Mouse (Mus musculus) kidney, postnatal 10 days (tissue): Measurements from ENCODE around the gene Sgip1.

Experiments
- DNase-seq: peaks from one replicate; pipeline ENCODE4 v3.0.0; 2021; ENCODE audit warnings: mixed read lengths

The Sgip1 gene

DNA sequence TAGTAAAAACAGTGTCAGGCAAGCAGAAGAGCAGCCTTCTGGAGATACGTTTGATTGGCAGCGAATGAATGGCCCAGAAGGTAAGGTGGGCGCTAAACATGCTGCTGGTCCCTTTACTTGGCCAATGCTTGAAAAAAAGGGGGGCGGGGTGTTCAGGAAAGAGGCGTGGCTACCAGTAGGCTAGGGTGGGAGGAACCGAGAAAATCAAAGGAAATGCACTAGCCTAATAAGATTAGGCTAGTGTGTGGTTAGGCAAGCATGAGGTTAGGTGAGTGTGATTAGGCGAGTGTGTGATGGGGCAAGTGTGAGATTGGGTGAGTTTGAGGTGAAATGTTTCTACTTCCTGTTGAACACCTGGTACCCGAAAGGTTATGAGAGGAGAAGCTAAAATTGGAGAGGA lies at the start of gene Sgip1:
Gene Sgip1 (plus strand): TSS at position 11 of the 400 bp plus-strand sequence.
- DNase-seq = no peak

DNA sequence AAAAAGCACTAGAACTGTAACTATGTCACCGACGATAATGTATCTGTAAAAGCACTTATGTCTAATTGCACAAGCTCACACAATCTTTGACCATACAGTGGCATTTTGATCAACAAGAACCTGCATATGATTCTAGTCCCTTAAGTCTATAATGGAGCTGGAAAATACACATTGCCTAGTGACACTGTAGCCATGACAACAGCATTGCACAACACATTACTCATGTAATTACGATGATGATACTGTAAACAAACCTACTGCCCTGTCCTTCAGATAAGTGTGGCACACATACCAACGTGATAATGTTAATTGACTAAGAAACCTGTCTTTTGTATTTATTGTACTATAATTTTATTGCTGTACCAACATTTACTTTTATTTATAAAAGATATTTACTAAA lies 49.7 kb upstream of the Sgip1 start:
- DNase-seq = no peak

- no peak for DNase-seq
These were observed 43.1 kb upstream of the Sgip1 start for GRCm38 (mm10) chr4:102697966-102698365.

GRCm38 (mm10) chr4:102711731-102712130 lies 29.4 kb upstream of the Sgip1 start:
- no peak for DNase-seq

- no peak for DNase-seq
These were observed 25.6 kb upstream of the Sgip1 start for GRCm38 (mm10) chr4:102715532-102715931.

DNA sequence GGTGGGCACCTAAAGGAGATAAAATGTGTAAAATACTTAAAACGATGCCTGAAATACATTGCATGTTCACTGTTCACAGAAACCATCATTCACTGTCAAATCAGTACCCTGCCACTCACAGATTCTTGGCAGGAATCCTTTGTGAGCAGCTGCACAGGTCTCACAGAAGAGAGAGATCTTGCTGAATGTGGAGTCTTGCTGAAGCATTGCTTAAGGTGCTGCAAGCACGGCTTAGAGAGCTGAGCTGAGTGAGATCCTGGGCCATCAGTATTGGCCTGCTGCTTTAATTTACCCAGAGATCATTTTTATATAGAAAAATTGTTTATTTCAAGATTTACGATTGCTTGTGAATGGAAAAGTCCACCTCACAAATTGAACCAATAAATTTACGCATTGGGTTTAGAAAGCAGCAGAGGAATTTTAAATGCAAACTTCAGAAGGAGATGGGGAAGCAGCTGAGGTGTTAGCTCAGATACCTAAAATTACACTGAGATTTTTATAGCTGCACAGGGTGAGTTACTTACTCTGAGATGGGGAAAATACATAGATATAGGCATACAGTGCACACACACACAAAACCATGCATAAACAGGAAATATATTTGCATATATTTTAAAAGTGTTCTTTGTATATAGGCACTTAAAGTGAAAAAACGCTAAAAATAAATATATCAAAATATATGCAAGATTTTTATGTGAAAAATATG lies 23.8 kb upstream of the Sgip1 start:
- DNase-seq = no peak

DNA sequence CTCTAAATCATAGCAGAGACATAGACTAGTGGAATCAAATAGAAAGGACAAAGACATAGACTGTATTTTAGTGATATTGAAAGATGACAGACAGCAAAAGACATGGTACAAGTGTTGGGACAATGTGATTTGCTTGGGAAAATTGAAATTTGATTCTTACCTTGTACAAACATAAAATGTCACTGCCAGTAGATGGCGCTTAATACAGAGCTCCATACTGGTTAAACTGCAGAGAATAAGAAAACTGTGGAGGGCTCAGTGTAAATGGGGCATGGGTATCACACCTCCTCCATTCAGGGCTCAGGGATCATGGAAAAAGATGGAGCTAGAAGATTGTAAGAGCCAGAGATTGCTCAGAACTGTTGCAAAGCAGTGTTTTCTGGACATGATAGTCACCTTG lies 21.6 kb upstream of the Sgip1 start:
- peak; percentile 14 for DNase-seq

DNA sequence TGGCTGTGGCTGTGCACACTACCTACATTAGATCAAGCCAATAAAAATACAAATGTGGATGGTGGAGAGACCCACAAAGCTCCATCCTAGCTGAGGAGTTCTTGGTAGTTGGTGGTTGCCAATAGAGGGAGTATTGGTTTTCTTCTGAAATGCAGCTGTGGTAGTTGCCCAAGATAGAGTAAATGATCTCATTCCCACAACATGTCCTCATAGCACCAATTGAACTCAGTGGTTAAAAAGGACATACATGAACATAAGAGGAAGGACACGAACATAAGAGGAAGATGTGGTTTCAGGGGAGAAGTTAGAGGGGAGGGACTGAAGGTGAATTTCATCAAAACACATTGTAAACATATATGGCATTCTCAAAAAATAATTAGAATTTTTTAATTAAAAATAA lies 21.1 kb upstream of the Sgip1 start:
- DNase-seq = no peak

DNA sequence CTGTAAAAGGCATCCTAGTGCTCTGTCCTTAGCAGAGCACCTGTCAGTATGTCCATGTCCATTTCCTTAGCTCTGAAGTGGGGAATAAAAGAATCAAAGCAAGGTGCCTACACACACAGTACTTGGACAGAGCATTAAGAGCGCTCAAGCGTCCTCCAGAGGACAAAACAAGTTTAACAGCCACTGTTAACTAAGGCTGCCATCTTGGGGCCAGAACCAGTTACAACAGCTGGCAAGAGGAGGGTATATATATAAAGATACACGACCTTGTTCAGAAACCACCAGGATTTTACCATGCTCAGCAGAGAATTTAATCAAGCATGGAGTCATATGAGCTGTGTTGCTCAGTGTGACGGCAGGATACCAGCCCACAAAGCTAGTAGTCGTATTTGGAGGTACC lies 16.7 kb upstream of the Sgip1 start:
- no peak for DNase-seq

GRCm38 (mm10) chr4:102730976-102731375 lies 10.1 kb upstream of the Sgip1 start:
- DNase-seq = no peak

DNA sequence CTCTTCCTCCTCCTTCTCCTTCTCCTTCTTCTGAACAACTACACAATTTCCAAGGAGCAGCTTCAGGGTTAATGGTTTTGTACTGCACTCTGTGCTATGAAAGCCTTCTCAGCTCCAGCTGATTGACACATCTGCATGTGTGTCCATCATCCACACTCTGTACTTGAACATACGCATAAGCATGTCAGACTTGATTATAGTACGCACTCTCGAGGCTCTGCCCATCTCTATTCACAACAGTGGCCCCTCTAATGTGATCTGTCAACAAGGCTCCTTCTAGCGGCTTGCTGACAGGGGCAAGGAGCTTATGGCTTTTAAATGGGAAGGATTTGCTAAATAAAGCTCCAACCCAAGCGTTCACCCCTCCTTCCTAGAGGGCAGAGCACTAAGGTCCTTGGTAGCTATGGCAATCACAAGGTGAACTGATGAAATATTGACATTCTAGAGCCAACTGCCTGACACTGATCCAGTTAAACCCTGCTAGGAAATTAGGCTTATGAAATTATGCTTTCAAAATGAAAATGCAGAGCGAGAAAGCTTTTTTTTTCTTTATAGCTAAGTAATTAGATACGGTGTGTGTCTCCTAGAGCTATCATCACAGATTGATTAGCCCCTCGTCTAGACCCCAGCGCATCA lies 7.0 kb upstream of the Sgip1 start:
- DNase-seq = no peak

DNA sequence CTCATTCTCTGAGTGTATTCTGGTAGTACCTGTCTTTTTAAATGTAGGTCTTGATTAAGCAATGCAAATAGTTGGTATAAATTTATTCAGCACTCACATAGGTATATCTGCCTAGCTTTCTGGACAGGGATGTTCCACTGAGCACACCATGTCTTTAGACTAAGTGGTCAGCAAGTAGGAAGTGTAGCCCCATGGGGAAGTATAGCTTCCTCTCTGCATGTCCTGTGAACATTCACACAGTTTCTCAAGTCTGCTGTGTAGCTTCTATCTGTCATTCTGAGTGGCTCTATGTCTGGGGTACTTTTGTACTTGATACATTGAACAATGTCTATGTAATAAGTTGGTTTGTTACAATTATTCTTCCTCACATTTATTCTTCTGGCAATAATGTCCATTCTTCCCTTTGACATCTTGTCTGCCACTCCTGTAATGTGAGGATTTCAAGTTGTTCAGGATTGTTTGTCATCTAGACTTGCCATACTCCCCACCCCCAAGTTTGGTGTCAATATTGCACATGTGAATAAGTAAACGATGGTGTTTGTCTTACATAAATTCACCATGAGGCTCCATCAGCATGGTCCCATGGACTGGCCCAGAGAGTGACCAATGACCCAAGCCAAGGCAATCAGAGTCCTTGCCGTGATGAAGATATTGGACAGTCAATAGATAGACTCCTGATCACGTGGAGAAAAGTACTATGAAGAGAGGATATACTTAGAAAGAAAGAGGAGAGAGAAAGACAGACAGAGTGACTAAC lies 12.4 kb downstream of the Sgip1 start:
- DNase-seq = no peak

DNA sequence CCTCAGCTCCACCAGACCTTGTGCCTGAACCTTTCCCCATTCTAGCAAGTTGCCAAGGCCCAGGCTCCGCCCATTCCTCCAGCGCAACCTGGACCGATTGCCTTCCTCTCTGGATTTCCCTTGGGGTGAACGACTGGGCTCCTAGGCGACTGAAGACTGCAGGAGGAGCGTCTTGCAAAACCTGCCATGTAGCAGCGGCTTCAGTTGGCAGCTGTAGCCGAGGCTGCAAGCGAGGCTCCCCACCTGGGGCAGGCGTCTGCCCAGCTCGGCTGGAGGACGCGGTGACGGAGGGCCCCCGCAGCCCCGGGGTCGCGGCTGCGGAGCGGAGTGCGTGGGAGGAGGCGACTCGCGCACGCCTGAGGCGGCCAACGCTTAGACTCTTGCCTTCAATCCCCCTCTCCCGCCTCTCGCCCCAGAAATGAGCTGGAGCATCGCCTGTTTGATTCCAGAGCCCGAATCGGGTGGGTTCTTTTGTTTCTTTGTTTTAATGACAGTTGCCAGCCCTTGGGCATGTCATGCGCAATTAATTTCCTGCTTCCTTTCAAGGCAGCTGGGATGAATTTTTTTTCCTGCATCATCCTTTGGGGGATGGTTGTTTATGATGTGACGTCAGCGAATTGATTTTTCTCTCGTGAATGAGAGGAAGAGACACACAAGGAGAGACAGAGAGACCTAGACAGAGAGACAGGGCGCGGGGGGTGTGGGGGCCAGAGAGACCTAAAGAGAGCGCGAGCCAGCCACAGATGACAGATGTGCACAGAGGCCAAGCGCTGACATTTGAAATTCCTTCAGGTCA lies 18.2 kb downstream of the Sgip1 start:
- DNase-seq = peak; percentile 33

GRCm38 (mm10) chr4:102760042-102760821 lies 19.1 kb downstream of the Sgip1 start:
- DNase-seq = peak; percentile 62

- DNase-seq = no peak
These were observed 21.0 kb downstream of the Sgip1 start for GRCm38 (mm10) chr4:102762075-102762474.

- no peak for DNase-seq
These were observed 28.0 kb downstream of the Sgip1 start for GRCm38 (mm10) chr4:102769070-102769469.

- DNase-seq = no peak
These were observed 28.8 kb downstream of the Sgip1 start for GRCm38 (mm10) chr4:102769936-102770335.

GRCm38 (mm10) chr4:102771598-102772357 lies 30.7 kb downstream of the Sgip1 start:
- no peak for DNase-seq

GRCm38 (mm10) chr4:102773225-102773624 lies 32.1 kb downstream of the Sgip1 start:
- no peak for DNase-seq

DNA sequence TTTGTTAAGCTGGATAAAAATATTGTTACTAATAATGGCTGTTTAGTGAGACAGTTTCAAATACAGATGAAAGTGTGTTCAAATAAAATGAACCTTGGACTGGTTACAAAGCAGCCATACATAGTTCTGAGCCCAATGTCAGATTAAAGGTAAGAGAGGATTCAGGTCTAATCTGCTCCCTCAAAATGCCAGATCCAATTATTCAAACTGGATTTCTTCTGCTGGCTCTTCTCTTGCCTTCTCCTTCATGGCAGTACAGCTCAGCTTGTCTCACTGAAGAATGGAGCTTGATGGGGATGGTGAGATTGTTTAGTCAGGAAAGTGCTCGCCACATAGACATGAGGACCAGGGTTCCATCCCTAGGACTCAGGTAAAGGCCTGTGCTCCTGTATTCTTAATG lies 32.7 kb downstream of the Sgip1 start:
- no peak for DNase-seq

DNA sequence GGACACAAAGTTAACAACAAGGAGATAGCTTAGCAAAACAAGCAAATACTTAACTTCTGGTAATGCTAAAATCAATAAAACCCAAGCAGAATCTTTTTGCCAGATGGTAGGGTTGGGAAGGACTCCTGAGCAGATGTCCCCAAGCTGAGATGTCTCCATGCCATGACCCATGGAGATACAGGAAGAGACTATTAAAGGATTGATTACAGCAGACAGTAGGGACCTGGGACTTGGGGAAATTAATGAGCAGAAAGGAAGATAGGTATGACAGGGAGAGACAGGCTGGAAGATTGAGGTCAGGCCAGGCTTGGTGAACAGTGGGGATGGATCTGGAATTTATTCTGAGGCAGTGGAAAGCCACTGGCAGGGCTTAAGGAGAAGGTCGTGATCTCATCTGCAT lies 33.5 kb downstream of the Sgip1 start:
- DNase-seq = no peak
